Mouse (Mus musculus): ENCODE data around the gene Wnt2b.

The Wnt2b gene

DNA sequence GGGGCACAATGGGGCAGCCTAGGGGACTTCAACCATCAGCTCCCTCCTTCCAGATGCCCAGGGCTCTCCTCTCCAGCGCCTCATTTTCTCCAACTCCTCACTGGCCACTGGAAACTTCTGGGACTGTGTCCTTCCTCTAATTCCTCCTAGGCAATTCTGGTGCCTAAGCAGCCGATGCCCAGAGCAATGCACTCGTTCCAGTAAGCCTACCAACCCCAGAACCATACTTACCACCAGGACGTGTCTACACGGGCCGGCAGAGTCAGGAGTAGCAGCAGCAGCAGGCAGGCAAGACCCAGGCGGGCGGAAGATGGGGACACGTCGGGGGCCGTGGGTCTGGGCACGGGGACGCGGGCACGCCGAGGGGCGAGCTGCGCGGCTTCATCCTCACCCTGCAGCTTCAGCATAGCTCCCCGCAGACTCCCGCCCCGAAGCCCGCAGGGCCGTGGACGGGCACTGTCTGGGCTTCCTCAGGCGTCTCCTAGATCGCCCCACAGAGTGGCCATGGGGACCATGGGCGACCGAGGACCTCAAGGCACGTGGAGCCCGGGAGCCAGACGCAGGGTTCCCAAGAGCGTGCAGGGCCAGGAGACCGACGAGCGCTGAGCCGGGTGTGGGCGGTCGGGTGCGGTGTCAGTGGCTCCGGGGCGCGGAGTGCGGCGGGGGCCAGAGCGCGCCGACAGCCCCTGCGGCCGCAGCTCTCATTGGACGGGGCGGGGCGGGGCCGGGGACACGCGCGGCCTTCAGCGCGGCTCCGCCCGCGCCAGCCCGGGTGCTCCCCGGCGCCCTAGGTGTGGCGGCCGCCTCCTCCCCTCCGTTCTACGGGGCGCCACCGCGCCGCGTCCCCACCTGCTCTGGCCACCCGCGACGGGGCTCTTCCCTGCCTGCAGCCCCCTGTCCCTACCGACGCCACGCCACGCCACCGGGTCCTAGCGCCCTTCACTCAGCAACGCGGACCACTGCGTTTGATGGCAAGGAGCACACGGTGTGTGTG is at the start of gene Wnt2b:
Gene Wnt2b, minus strand, starts transcription at position 856 of the 994 bp plus-strand sequence.
- no peak for DNase-seq

DNA sequence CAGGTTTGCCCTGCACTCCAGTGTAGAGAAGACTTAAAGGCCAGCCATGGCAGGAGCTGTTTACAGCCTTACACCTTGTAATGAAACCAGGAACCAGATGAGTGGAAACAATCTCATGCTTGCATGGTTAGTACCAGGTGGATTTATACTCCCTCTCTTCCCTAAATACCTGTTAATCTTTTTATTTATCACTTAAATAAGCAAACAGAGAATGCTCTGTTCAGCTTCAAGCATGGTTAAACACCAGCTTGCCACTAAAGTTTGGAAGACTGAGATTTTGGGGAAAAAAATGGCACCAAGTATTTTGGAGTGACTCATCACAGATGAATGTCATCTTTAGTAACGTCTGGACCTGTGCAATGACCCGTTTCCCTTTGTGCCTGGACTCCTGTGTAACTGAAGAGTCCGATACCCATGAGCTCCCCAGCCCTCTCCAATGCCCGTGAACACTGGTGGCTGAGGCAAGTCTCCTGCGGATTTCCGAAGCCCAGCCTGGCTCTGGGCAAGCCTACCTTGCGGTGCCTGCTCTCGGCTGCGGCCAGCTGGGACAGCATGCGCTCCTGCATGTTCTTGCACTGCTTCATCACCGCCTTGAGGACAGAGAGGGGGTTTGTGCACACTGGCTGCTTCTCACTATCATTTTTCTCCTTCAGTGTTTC is 49.1 kb upstream of the Wnt2b start:
- DNase-seq: no peak

DNA sequence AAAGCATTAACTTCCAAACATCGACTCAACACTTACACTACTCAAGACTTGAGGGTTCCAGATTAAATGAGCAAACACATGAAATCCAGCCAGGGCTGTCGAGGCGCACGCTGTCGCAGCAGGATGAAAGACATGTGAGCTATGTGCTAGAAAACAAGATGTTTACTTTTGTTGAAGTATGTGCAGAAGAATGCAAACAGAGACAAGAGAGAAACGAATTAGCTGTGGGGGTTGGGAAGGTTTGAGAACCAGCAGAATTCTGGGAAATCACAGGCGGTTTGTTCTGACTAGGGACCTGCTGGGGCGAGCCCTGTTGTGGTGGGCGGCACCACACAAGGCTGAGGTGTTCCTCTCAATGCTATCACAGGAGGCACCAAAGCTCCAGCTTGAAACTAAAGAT is 46.3 kb upstream of the Wnt2b start:
- DNase-seq: no peak

DNA sequence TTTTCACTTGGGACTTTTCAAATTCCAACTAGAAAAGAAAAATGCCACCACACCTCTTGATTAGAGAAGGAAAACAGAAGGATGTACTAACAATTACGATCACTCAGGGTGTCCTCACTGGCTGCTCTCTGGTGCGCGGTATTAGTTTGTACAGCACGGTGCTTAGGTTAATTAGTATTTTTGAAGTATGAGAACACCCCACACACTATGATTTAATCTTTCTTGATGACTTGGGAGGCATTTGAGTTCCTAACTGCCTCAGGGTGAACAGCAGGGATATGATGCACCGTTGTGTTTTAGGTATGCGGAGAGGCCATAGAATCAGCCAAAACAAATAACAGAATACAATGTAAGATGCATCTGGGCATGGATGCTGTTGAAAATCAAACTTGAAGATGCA is 44.4 kb upstream of the Wnt2b start:
- no peak for DNase-seq

DNA sequence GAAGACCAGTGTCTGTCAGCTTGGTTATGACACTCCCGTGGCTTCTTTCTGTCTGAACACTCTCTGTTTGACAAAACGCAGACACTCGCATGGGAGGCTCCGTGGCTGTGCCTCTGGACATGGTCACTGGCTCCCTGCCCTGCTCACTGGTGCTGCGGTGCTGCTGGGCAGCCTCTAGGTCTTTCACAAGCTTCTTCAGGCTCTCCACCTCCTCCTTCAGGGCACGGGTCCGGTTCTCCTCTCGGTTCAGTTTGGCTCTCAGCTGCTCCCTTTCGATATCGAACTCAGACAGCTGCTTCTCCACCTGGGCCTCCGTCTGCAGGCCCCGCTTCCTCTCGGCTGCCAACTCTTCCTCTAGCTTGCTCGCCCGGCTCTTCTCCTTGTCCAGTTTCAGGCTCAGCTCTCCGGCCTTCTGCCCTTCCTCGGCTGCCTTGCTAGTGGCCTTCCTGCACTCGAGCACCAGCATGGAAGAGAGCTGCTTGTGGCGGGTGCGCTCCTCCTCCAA is 43.9 kb upstream of the Wnt2b start:
- no peak for DNase-seq

DNA sequence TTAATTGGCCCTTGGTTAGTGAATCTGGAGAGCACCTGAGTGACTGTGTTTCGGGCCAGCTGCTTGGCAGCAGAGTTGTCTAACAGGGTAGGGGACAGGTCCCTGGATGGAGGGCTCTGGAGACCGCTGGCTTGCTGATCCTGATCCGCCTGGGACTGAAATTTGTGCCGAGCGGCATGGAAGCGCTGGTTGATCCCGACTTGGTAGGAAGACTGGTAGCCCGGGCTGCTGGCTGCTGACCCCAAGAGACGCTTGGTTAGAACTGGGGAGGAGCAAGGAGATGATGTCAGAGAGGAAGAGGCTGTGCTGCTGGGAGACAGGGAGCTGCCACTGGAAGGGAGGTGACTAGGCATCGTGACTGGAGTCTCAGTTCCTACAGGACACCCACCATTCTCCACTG is 43.3 kb upstream of the Wnt2b start:
- no peak for DNase-seq

DNA sequence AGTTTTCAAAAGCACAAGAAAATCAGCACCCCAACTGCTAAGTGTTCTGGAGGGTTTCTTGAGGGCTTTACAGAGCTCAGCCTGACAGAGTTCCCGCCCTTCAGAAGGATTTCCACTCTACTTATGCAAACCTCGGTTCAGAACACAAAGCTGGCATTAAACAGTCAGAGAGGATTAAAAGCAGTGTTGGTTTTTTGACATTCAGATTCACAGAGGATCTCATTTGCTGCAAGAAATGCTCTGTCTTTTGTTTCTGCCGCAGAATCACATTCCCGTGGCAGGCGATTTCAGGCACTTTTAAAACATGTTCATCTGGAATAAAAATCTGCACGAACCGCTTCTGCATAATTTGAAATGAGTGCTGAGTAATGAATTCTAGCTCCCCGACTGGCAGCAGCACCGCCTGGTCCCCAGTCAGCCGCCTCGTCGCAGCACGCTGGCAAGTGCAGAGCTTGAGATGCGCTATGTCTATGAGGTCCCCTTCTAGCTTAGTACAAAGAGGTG is 42.3 kb upstream of the Wnt2b start:
- DNase-seq: no peak

DNA sequence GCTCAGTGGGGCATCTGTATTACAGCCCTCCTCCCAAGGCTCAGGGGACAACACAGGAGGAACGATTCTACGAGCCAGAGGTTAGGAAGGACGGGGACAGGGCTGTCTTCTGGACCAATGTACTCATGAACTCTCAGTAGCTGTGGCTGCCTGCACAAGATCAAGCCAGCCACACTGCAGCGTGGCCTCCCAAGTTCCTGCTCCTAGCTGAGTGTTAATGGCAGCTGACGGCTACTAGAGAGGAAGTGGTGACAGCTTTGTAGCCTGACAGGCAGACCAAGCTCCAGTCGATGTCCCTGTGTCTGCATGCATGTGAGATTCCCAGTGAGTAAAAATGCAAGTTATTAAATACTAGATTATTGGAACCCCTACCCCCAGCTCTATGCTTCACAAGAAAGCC is 39.7 kb upstream of the Wnt2b start:
- no peak for DNase-seq

DNA sequence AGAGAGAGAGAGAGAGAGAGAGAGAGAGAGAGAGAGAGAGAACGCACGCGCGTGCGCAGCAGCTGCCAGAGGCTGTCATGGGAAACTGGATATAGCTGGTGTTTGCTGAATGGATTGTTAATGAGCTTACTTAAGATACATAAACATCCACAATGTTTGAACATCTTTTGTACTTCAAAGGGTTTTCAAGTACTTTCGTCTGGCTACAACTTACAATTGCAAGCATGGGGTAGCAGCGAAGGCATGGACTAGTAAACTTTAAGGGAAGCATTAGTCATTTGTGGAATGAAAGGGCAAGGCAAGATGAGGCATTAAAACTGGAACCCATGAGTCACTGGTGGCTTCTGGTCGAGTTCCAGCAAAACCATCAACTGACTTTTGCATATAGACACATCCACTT is 38.8 kb upstream of the Wnt2b start:
- no peak for DNase-seq

DNA sequence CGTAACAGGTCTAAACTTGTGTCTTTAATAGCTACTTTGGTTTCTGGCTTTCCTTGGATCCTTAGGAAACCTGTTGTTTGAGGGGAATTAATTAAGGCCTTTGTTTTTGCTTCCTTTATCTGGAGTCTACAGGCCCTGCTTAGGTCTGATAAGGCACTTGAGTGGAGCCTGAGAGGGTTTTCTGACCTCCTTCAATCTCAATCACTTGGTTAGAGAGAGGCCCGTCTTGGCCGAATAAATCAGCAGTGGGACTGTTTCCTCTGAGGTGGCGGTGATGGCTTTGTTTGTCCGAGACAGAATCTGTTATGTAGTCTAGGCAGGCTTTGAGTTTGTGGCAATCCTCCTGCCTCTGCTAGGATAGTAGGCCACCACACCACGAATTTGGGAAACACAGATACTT is 35.8 kb upstream of the Wnt2b start:
- no peak for DNase-seq

DNA sequence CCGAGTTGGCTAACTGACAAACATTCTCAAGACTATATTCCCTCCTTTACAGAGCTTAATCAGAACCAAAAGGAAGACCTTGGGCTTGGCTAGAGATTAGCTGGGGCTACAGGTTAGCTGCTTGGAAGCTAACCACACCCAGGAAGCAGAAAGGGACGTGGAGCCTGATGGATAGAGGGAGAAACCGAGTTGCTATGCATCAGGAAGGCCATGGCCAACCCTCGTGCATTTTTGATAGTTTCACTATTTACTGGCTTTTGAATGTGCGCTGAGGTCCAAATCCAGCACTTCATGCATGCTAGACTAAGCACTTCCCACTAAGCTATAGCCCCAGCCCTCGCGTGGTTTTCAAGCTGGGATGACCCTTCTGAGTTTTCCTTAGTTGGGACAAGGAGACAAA is 34.0 kb upstream of the Wnt2b start:
- DNase-seq: no peak

DNA sequence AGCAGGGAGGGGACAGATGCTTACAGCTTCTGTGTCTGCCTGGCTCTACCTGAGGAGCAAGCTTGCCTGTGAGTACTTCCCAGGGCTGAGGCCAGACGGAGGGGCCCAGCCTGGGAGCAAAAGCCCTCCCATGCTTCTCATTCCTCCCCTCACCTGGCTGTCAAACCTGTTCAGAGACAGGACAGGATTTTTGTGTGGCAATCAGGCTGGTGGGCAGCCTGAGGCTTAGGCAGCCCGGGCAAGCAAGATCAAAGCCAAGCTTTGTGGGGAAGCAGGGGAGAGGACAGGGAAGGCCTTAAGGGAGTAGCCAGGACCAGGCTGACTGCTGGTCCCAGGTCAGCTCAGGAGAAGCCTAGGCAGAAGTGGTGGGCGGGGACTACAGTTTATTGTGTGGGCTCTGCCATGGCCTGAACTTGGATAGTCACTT is 32.7 kb upstream of the Wnt2b start:
- no peak for DNase-seq

DNA sequence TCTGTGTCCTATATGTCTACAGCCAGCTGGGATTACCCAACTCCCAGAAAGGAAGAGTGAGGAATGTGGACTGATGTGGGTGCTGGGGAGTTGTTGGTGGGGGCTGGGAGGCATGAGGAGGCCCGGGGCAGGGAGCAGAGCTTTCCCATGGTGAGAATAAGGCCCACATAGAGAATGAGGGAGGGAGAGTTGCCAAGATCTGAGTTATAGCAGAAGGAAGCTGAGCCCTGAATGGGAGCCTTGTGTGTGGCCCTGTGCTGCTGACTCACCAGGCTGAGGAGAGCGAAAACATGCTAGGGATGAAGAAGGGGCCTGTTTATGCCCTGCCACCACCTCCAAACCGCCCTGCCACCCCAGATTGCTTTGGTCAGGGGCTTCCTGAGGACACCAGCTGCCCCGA is 32.1 kb upstream of the Wnt2b start:
- no peak for DNase-seq

DNA sequence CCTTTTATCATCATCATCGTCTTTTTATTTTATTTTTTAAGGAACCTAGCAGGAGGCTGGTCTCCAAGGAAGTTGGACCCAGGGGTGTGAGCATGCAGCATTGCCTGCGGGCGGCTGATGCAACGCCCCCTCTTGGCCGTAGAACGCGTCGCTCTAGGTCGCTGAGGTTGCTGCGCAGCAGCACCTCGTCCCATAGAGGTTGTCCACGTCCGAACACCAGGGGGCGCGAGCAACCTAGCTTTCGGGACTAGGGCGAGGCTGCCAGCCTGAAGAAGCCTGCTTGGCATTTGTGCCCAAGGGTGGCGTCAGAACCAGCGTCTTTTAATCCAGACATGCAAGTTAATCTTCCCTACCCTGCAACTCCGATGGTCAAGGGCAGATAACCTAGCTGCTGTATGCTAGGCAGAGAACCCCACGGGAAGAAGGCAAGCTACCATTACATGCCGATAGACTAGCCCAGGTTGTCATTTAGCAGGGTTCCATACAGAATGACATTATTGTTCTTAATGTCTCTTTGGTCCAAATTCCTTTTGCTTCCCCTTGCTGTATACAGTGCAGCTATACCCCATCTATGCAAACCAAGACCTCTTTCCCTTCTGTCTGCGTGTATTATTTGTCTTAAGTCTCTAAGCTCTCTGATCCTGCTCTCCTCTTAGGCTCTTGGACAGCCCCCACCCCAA is 31.1 kb upstream of the Wnt2b start:
- peak; percentile 55 to 79 for DNase-seq

DNA sequence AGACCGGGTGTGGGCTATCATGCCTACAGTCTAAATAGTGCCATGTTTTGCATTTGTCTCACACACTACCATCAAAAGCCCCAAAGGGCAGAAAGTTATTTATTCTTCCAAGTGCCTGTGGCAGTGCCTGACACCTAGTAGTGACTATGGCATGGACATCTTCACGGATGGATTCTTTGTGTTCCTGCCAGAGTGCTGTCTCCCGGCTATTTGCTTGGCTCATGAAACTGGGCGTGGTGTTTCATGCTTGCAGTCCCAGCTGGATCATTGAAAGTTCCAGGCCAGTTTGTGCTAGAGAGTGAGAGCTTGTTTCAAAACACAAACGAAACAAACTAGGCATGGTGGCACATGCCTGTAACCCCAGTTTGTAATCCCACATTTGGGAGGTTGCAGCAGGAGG is 30.0 kb upstream of the Wnt2b start:
- no peak for DNase-seq

DNA sequence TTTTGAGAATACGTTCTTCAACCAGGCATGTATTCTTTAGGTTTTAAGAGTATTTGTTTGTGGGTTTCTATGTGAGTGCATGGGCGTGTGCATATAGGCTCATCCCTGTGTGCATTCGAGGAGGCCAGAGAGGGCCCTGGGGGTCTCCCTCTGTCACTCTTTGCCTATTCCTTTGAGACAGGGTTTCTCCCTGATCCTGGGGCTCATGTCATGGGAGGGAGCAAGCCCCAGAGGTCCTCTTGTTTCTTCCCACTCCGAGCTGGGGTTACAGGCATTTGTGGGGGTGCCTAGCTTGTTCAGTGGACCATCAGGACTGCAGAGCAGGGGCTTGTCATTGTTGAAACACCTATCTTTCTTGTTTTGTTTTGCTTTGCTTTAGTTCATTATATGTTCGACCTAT is 26.2 kb upstream of the Wnt2b start:
- no peak for DNase-seq

DNA sequence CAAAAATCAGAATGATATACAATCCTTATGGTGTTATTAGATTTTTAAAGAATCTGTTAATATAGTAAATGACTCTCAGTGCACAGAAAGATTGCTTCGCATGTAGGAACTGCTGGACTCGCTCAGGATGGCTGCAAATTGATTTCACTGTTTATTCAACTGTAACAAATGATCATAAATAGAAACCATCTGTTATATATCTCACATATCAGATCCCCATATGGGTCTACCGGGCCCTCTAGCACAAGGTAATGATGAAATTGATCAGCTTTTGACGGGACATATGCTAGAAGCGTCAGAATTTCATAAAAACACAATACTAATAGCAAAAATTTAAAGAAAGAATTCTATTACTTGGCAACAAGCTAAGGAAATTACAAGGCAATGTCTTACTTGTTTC is 18.0 kb upstream of the Wnt2b start:
- DNase-seq: no peak

DNA sequence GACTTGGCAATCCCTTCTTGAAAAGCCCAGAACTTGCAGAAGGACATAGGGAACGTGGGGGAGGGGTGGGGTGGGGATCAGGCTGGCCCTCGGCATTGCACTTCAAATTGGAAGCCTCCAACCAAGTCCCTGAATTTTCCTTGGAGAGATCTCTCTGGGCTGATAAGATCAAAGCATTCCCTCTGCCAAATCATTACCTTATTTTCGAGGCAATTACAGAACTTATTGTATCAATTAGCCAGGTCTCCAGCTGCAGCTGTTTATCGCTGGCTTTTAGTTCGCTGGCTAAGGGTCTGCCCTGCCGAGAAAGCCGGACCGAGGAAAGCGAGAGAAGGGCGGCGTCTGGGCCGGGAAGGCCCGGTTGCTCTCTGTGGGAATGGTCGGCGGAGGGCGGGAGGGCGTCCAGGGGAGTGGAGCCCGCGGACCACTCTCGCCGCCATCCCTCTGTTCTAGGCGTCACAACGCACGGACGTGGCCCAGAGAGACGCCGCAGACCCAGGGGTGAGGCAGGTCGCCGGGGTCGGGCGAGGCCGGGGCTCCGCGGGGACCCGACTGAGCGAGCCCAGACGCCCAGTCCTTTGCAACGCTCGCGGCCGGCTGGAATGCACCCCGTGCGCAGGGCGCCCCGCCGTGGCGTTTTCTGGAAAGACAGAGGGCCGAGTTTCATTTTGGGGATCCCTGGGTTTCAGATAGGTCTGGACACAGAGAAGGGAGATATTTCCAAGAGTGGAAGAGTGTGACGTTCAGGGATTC is 6.0 kb upstream of the Wnt2b start:
- peak; percentile 42 to 75 for DNase-seq

DNA sequence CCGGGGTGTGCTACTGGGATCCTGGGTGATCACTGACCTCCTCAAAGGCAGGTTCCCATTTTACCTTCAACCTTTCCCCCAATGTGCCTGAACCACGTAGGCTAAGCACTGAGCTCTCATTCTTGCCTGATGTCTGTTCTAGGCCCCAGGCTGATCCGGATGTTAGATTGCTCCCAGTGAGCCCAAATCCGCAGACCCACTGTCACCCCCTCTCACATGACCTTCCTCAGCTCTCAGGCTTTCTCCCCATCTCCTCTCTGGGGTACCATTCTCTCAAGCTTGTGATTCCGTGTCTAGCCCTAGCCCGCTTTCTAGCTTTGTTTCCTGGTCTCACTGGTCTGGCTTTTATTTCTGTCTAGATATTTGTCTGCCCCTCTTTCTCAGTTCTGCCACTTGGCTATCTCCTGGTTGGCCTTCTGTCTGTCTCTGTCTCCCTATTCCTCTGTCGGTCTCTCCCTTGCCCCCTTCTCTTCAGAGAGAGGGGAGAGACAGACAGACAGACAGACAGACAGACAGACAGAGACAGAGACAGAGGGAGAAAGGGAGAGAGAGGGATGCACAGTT is 4.4 kb upstream of the Wnt2b start:
- no peak for DNase-seq

DNA sequence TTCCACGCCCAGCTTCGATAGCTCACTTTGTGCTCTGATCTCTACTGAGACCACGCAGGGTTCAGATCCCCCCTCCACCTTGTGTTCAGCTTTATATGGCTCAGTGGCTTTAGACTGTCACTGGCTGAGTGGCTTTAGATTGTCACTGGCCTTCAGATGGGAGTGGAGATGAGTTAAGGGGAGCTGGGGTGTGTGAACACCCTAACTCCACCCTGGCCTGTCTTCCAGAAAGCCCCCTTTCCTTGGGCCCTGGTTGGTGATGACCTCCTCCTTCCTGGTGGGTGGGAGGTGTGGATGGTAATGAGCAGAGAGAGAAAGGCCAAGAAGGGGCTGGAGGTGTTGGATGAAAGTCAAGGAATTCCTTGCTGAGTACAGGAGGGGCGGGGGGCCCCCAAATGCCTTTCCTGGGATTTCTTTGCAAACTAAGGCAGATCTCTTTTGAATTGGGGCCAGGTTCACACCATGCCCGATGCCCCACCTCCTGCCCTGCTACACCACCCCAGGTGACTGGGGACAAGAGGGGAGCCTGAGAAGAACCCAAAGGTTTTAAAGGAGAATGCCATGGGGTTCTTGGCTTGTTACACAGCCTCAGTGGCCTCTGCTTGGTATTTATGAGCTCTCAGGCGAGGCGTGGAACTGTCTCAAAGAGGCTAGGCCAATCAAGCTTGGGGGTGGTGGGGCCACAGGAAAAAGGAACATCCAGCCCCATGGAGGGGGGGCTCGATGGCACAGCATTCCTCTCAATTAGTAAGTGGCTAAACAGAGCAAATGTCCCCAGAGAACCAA is 3.5 kb upstream of the Wnt2b start:
- no peak for DNase-seq

All from spleen, adult 18-20 months (tissue).